Mouse (Mus musculus) midbrain, embryonic 11.5 days (tissue): ENCODE data around the gene Zfp663. TPM values are rescaled to one million over a fixed set of nuclear protein-coding genes. Genes with fewer than 3 reads are reported as not detected.

ENCODE experiments used
- ATAC-seq: fragments of 200-750 bp; cut with Nextera tagmentation; 2 replicates; pipeline ENCODE4 v1.8.0; 2017; ENCODE audit warnings: moderate TSS enrichment, moderate library complexity; ENCODE audit not compliant: low FRiP score
- DNase-seq: peaks from one replicate; pipeline ENCODE4 v3.0.0; 2015; ENCODE audit warnings: low spot score; ENCODE audit errors: missing footprints
- H3K27ac ChIP-seq: fragments of 300-500 bp; sonication (generic); 2 replicates; pipeline ENCODE4 v1.5.1; 2014; ENCODE audit warnings: low read depth, low read length
- H3K27me3 ChIP-seq: fragments of 300-500 bp; sonication (generic); 2 replicates; pipeline ENCODE4 v1.6.1; 2014; ENCODE audit warnings: mild to moderate bottlenecking, low read length, moderate library complexity, mixed read lengths; ENCODE audit not compliant: control insufficient read depth, insufficient read depth
- H3K36me3 ChIP-seq: fragments of 300-500 bp; sonication (generic); 2 replicates; pipeline ENCODE4 v1.6.1; 2014; ENCODE audit warnings: mild to moderate bottlenecking, low read length, moderate library complexity, mixed read lengths; ENCODE audit not compliant: control insufficient read depth, insufficient read depth
- H3K4me1 ChIP-seq: fragments of 300-500 bp; sonication (generic); 2 replicates; pipeline ENCODE4 v1.6.1; 2014; ENCODE audit warnings: low read length; ENCODE audit not compliant: control insufficient read depth, insufficient read depth
- H3K4me2 ChIP-seq: fragments of 300-500 bp; sonication (generic); 2 replicates; pipeline ENCODE4 v1.6.1; 2014; ENCODE audit warnings: mild to moderate bottlenecking, moderate library complexity
- H3K4me3 ChIP-seq: fragments of 300-500 bp; sonication (generic); 2 replicates; pipeline ENCODE4 v1.5.1; 2014; ENCODE audit warnings: low read depth, low read length
- H3K9ac ChIP-seq: fragments of 300-500 bp; sonication (generic); 2 replicates; pipeline ENCODE4 v1.6.1; 2014; ENCODE audit warnings: low read length
- H3K9me3 ChIP-seq: fragments of 300-500 bp; sonication (generic); 2 replicates; pipeline ENCODE4 v1.6.1; 2016; ENCODE audit warnings: low read length; ENCODE audit not compliant: control insufficient read depth
- WGBS: fragments of 180-500 bp; shearing (Covaris S2); extraction: QIAGEN DNeasy Blood & Tissue Kit; methylation state at CpG from one replicate; pipeline ENCODE4 v1.1.7; 2014; 5-methylcytosine and 5-hydroxymethylcytosine counted together
- polyA plus RNA-seq: library from polyadenylated mRNA; unstranded; fragments of >200 nt; fragmentation: Nextera tagmentation; extraction: Ambion mirVana; gene quantifications from 2 replicates; pipeline ENCODE4 v1.2.1, GENCODE M21; 2014

Zfp663 gene
- polyA plus RNA-seq, 1 experiment from 2014 or later: 10.1 TPM

DNA sequence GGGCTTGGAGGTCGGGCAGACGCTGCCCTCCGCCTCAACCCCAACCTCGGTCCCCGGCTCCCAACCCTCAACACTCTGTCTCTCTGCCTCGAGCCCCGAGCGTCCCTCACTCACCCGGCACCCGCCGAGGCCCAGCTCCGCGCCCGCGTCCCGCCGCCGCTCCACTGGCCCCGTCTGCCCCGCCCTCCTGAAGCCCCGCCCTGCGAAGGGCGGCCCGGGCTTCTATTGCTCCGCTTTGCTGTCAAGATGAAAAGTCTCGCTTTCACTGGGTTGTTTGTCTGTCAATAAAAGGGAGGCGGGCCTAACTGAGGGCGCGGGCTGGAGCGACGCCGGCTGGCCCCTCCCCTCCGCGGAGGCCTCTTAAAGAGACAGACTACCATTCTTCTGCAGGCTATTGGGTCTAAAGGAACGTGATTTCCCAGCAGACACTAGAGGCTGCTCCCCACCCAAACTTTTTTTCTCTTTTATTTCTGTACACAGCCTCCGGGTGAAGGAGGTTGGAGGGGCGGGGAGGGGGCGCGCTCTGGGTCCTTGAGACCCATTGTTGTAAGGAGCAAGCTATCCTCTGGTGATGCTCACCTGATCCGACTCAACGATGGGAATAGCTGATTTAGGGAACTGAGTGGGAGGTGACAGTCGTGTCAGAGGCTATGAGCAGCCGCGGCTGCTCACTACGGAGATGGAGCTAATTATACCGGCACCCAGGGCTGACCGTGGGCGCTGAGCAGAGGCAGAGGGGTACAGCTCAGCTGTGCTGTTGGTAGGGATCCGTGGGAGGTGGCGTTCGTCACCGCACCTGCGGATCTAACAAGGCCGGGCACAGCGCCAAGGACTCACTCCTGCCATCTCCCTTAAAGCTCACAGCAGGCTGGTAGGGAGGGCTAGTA lies 42.0 kb downstream of the Zfp663 start, which contains the start of gene Elmo2:
Gene Elmo2, minus strand, starts transcription at position 176 of the 887 bp plus-strand sequence.
- Histone ChIP-seq H3K27ac (peak within 1 kb of the TSS; percentile 42; the same call in 1 of the 2 replicates), H3K4me3 (peak within 1 kb of the TSS; percentile 87), H3K4me2 (peak within 1 kb of the TSS; percentile 89), H3K36me3 (no peaks in the 10 kb centered on the region), H3K27me3 (no peaks in the 10 kb centered on the region; the same call in 1 of the 2 replicates), H3K4me1 (peaks cover 40% of the 10 kb centered on the region), H3K9me3 (no peaks in the 10 kb centered on the region), H3K9ac (peak within 1 kb of the TSS; percentile 91)
- ATAC-seq (peak; percentile 98), DNase-seq (peak; percentile 100)
- WGBS: under 1% methylated on average over 55 of the region's 55 CpGs

DNA sequence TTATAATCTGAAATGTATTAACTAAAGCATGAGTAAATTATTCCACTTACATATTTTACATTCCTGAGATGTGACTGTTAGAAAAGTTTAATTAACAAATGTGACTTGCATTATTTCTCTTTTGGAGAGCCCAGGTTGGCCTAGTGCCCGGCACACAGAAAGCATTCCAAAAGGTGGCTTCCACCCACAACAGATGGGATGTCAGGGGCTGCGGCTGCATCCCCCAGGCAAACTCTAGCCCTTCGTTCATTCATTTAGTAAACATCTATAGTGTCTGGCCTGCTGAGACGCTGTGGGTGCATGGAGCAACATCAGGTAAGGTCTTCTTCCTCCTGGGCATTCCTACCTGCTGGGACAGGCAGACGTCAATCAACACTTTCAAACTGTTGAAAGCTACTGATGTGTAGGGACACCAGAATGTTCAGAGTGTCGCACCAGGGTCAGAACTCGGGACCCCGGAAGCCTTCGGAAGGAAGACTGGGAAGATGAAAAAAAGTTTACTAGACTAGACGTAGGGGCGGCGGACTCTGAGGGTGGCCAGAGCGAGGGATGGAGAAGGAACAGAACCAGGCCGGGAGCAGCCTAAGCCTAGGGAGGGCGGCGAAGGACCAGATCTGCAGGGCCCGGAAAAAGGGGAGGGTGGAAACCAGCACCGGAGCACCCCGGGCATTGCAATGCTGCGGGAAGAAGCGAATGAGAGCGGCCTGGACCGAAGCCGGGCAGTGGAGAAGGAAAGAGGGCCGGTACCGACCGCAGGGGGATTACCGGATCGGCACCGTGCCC lies 42.8 kb downstream of the Zfp663 start:
- H3K36me3 ChIP-seq: no peaks in the 10 kb centered on the region
- H3K4me2 ChIP-seq: peak overlapping the region; percentile 89
- peak overlapping the region; percentile 91 for H3K9ac ChIP-seq
- no peaks in the 10 kb centered on the region for H3K9me3 ChIP-seq
- DNase-seq (peak; percentile 89), ATAC-seq (peak; percentile 56)
- peak overlapping the region; percentile 87 for H3K4me3 ChIP-seq
- H3K4me1 ChIP-seq: peaks cover 44% of the 10 kb centered on the region
- 2% methylated on average over 30 of the region's 30 CpGs for WGBS
- no peaks in the 10 kb centered on the region; the same call in 1 of the 2 replicates for H3K27me3 ChIP-seq
- H3K27ac ChIP-seq: no peak overlapping the region

DNA sequence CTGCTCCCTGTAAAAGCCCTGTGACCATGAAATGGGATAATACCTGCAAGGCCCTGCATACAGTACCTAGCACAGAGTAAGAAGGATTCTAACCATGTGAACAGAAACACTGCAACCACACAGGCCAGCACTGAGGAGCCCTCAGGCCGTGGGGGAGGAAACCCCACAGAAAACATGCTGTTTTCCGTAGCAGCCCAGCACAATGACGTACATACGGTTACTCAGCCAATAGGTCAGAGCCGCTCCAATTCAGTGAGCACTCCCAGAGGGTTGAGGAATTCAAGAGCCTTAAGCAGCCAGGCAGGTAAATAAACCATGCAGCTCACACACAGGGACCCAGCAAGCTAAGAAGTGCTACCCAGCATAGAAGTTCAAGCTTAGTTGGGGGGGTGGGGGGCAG lies 44.6 kb downstream of the Zfp663 start:
- no peak overlapping the region for H3K4me3 ChIP-seq
- no peaks in the 10 kb centered on the region for H3K36me3 ChIP-seq
- no peaks in the 10 kb centered on the region for H3K9me3 ChIP-seq
- ATAC-seq (no peak), DNase-seq (no peak)
- no peak overlapping the region for H3K4me2 ChIP-seq
- H3K9ac ChIP-seq: no peak overlapping the region
- no peaks in the 10 kb centered on the region; the same call in 1 of the 2 replicates for H3K27me3 ChIP-seq
- peaks cover 48% of the 10 kb centered on the region for H3K4me1 ChIP-seq
- WGBS: 66% methylated on average over 5 of the region's 5 CpGs
- no peak overlapping the region for H3K27ac ChIP-seq

DNA sequence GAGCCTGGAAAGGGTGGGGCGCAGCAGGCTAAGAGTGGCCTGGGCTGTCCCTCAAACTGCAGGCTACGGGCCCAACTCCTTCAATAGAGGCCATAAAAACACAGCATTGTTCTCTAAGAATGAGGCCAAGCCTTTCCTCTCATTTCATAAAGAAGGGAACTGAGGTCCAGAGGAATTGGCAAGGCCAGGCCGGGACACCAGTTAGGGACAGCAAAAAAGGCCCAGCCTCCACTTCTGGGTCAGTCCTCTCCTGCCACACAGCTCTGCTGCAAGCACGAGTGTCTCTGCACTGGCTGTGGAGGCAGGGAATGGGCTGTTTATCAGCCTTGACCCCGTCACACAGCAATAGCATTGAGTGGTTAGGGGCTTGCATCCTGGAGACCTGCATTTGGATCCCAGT lies 45.0 kb downstream of the Zfp663 start:
- Histone ChIP-seq H3K9me3 (no peaks in the 10 kb centered on the region), H3K36me3 (no peaks in the 10 kb centered on the region), H3K4me2 (no peak overlapping the region), H3K27ac (no peak overlapping the region), H3K27me3 (no peaks in the 10 kb centered on the region; the same call in 1 of the 2 replicates), H3K9ac (no peak overlapping the region; the same call in 1 of the 2 replicates), H3K4me1 (peaks cover 50% of the 10 kb centered on the region), H3K4me3 (no peak overlapping the region)
- 75% methylated on average over 5 of the region's 5 CpGs for WGBS
- ATAC-seq (no peak), DNase-seq (peak; percentile 54)

DNA sequence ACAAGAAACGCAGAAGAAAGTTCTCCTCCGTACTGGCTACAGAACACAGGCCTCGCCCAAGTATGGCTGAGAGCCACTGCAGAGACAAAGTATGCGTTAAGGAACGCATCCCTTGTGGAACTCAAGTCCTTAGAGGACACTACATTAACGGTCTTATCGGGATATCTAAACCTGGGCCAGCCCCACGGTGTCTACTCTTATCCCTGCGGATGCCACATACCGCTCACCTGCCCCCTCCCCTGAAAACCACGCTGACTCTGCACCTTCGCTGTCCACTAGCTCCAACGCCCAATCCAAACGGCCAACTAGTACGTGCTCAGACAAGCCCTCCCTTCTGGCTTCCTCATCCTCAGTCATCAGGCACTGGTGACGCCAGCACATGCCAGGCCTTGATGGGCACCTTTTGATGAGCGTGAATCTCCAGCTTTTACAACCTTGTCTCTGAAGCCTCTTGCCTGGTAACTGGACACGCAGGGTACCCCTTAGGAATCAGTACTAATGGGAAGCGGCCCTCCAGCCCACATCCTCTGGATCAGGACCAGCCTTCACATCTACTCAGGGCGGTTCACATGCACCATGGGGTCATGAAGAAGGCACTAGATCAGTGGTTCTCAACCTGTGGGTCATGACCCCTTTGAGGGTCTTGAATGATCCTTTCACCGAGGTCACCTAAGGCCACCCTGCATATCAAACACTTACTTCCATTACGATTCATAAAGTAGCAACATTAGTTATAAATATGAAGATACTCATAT lies 46.4 kb downstream of the Zfp663 start:
- WGBS: 90% methylated on average over 22 of the region's 22 CpGs
- H3K9me3 ChIP-seq: no peaks in the 10 kb centered on the region
- H3K27me3 ChIP-seq: no peaks in the 10 kb centered on the region
- no peak overlapping the region for H3K4me2 ChIP-seq
- H3K27ac ChIP-seq: no peak overlapping the region
- no peaks in the 10 kb centered on the region for H3K36me3 ChIP-seq
- ATAC-seq: no peak
- H3K4me3 ChIP-seq: no peak overlapping the region
- no peak overlapping the region for H3K9ac ChIP-seq
- peaks cover 58% of the 10 kb centered on the region for H3K4me1 ChIP-seq
- DNase-seq: peak; percentile 75

DNA sequence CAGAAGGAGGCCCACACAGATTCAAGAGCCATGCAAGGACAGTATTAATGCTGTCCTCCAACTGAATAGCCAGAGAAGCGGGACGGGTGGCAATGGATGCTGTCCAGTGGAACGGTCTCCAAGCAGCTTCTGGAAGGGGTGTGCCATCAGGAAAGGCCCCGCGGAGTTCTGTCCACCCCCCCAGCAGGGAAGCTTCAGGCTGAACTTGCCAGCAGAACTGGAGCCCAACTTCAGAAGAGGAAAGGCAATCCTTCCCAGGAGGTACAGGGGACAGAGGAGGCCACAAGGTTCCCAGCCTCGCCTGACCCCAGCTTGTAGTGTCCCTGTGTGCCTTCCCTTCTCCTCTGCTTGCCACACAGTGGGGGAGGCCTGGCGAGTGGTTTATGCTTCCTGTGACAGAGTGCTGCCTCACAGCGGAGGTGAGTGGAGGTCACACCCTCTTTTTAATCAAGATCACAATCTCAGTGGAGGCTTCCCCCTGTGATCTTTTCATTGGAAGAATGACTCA lies 47.1 kb downstream of the Zfp663 start:
- Histone ChIP-seq H3K27ac (no peak overlapping the region), H3K9me3 (no peaks in the 10 kb centered on the region), H3K4me1 (peaks cover 60% of the 10 kb centered on the region), H3K27me3 (no peaks in the 10 kb centered on the region), H3K4me2 (no peak overlapping the region), H3K4me3 (no peak overlapping the region), H3K9ac (no peak overlapping the region), H3K36me3 (no peaks in the 10 kb centered on the region)
- DNase-seq: peak; percentile 79
- ATAC-seq: no peak
- 41% methylated on average over 8 of the region's 8 CpGs for WGBS

DNA sequence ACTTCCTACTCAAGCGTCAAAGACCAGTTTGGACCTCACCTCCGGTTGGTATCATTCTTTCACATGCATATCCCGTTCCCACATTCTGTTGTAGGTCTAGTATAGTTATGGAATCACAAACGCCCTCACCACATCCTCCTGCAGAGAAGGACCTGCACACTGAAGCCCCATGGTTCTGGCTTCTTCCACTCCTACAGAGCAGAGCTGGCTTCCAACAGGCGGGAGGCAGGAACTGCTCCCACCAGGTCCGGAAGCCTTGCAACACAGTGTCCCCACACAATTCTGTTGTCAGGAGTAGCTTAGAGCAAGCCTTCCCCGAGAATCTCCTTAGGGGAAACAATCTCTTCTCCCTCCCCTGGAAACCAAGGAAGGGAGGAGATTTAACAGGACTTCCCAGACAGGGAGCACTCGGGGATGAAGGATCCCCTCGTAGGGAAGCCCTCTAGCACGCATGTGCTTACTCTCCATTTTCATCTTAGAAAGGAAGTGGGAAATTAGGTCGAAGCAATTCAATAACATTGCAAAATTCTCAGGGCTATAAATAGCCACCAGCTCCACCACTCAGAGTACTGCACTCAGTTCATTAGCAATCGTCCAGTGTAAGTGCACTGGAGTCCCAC lies 47.9 kb downstream of the Zfp663 start:
- 74% methylated on average over 12 of the region's 12 CpGs for WGBS
- H3K27me3 ChIP-seq: peaks cover under 1% of the 10 kb centered on the region; the same call in 1 of the 2 replicates

DNA sequence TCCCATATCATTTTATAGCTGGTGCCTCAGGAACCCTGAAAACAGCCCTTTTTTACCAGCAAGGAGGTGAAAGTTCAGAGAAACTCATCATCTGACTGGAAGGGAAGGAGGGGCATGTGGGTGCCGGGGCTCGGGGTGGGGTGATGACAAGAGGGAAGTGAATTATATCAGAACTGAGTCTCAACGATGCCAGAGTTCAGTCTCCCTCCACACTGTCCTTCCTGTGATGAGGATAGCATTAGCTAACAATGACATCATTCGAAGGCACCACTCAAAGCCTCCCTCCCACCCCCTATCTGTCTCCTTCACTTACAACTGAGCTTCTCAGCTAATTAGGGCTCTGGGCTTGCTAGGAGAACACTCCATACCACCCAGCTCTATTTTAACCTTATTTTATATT lies 49.0 kb downstream of the Zfp663 start:
- H3K4me3 ChIP-seq: no peak overlapping the region
- no peak for ATAC-seq
- H3K36me3 ChIP-seq: peaks cover 6% of the 10 kb centered on the region; the same call in 1 of the 2 replicates
- H3K4me1 ChIP-seq: peaks cover 57% of the 10 kb centered on the region
- no peak overlapping the region for H3K9ac ChIP-seq
- H3K27ac ChIP-seq: no peak overlapping the region
- peaks cover 6% of the 10 kb centered on the region for H3K27me3 ChIP-seq
- H3K9me3 ChIP-seq: no peaks in the 10 kb centered on the region
- H3K4me2 ChIP-seq: no peak overlapping the region
- 80% methylated on average over 4 of the region's 4 CpGs for WGBS
- DNase-seq: peak; percentile 28

More for the DNA sequence above, 47.9 kb downstream of the Zfp663 start:
- DNase-seq: no peak
- ATAC-seq: no peak
- H3K4me1 ChIP-seq: peaks cover 67% of the 10 kb centered on the region
- H3K4me3 ChIP-seq: no peak overlapping the region
- no peaks in the 10 kb centered on the region for H3K36me3 ChIP-seq
- H3K9ac ChIP-seq: no peak overlapping the region
- H3K27ac ChIP-seq: no peak overlapping the region
- no peaks in the 10 kb centered on the region for H3K9me3 ChIP-seq
- no peak overlapping the region for H3K4me2 ChIP-seq
